Mouse (Mus musculus): ENCODE data around the gene Slc51a.

DNA sequence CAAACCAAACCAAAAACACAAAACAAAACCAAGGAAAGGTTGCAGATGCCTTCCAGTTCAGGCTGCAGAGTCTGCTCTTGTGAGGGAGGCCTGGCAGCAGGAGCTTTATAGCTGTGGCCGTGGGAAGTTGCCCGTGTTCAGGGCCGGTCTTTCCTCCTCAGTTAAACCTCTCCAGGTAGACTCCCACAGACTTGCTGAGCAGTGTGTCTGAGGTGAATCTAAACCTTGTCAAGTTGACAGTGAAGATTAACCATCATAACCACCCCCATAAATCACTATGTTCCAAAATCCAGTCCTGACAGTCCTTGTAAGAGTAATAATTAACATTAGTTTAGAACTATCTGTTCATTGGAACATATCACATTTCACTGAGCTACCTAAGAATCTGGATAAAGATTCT lies 60.2 kb downstream of the Slc51a start:
- TF ChIP-seq CTCF (conservative IDR thresholded peaks at IDR 0.05 in 1 of 2, IDR thresholded peaks at IDR 0.05 in 1 of 2; ENCODE audit: low read depth in 2 of 2, low read length in 2 of 2): no peak
- no peak for TF ChIP-seq JUND (conservative IDR thresholded peaks at IDR 0.05; ENCODE audit: low read depth, low read length)
- TF ChIP-seq POLR2A (IDR thresholded peaks at IDR 0.05; ENCODE audit: low read depth, low read length): no peak
- no peak for TF ChIP-seq CHD2 (IDR thresholded peaks at IDR 0.05; ENCODE audit: low read length)
- no peak for TF ChIP-seq USF1 (IDR thresholded peaks at IDR 0.05; ENCODE audit: low read depth, low read length)
